9 mouse cellular contexts compared by ENCODE assay signal in the genomic region with DNA sequence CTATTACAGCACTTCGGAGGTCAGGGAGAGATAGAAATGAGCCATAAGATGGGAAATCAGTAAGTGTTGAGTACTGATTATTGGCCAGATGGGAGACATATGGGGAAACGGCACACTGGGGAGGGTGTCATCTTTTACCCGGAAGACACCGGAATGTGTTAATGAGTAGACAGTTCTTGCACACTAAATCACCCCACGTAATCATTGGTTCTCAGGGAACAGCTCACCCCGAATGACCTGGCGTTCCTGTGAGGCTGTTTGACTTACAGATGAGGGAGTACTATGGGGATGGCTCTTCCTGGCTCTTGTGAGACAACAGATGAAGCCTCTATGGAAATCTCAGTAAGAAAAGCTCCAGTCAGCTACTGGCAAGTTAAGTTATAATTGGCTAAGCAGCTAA.
A peak's percentile ranks its signal among the peaks of the same experiment; 100 is the strongest.
DNase-seq lines count a peak whose midpoint lies in the region.
"Had no signal": no experiment of that assay in that cellular context is flagged by ENCODE, and none has a peak within 500 bp of the region (broad histone marks: within the 10 kb centered on the region; RNA-seq: fewer than 3 reads in every experiment).

No protein-coding gene starts in this region.

- intact Hi-C loops in left cerebral cortex, postnatal 36 days (cut with DNase I): no loop called here

- DNase-seq in layer of hippocampus, adult 11-12 months (ENCODE audit: low spot score): peak; percentile 64
- no peak for DNase-seq in layer of hippocampus, postnatal 25 days (ENCODE audit: extremely low spot score in 1 of 2, low spot score in 1 of 2)
- DNase-seq in cerebellum, adult 9-10 months: peak; percentile 25
- DNase-seq in frontal cortex, postnatal 36 days (ENCODE audit: low spot score in 2 of 2): peak; percentile 39 to 58
- DNase-seq in left cerebral cortex, postnatal 36 days (ENCODE audit: low spot score in 2 of 2): peak; percentile 14 to 30
- no peak for DNase-seq in lung, adult 18-20 months
- no peak for DNase-seq in kidney, postnatal 36 days
- no peak for DNase-seq in gastrocnemius, postnatal 4 days (ENCODE audit: low spot score in 2 of 2)
- DNase-seq: lung, postnatal 4 days had no signal

Comparison
In these comparisons a context has a peak if more than half of its experiments do, and no peak if none do; other contexts are left out.
1. DNase-seq: peak in layer of hippocampus, adult 11-12 months (single experiment), cerebellum, adult 9-10 months (single experiment), frontal cortex, postnatal 36 days (2 of 2) and left cerebral cortex, postnatal 36 days (2 of 2); none in layer of hippocampus, postnatal 25 days (0 of 2), lung, adult 18-20 months (0 of 2), kidney, postnatal 36 days (0 of 2) and gastrocnemius, postnatal 4 days (0 of 2).